Mouse (Mus musculus): Measurements from ENCODE around the gene Slc35a2.

- no peak for TF ChIP-seq CTCF (IDR thresholded peaks at IDR 0.05; ENCODE audit: borderline replicate concordance, insufficient read depth, low read length)
- TF ChIP-seq POLR2A (IDR thresholded peaks at IDR 0.05; ENCODE audit: low read depth, low read length), result no peak
These were observed 53.8 kb downstream of the Slc35a2 start for GRCm38 (mm10) chrX:7937667-7938066.
